Mouse (Mus musculus) embryo, embryonic 11 days (tissue): Measurements from ENCODE around the gene Tpcn1.

Experiments
- DNase-seq: peaks from one replicate; pipeline ENCODE4 v3.0.0-alpha.2; 2015

Gene Tpcn1

DNA sequence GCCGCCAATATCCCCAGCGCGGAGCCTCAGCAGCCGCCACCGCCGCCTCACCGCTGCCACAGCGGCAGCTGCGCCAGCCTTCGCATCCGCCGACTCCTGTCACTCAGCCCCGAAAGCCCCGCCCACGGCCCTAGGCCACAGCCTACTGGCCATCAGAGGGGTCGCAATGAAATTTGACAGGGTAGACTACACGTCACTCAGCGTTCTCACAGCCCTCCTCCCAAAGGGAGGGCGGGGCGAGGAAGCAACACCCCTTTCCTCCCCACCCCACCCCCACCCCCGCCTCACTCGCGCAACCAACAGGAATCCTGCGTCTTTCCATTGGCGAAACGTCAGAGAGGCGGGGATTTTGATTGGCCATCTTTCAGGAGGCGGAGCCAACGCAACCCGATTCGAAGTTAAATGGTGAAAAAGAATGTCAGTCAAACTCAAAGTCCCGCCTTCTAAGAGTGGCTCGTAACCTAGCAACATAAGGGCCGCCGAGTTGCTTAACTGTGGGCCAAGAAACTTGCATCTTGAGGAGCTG lies at the start of gene Tpcn1, which contains the start of gene Iqcd:
TSS of gene Tpcn1 (minus strand) at position 105 of the 526 bp plus-strand sequence.
TSS of gene Iqcd (plus strand) at position 448 of the 526 bp plus-strand sequence.
- DNase-seq = peak; percentile 100

DNA sequence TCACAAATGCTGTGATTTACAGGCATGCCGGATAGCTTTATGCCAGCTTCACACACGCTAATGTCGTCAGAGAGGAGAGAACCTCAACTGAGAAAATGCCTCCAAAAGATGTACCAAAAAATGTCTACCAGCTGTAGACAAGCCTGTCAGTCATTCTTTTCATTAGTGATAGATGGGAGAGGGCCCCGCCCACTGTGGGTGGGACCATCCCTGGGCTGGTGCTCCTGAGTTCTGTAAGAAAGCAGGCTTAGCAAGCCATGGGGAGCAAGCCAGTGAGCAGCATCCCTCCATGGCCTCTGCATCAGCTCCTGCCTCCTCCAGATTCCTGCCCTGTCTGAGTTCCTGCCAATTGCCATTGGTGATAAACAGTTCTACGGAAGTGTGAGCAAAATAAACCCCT lies 47.2 kb upstream of the Tpcn1 start:
- no peak for DNase-seq

- no peak for DNase-seq
These were observed 46.4 kb upstream of the Tpcn1 start for GRCm38 (mm10) chr5:120634860-120635259.

- DNase-seq = no peak
These were observed 45.7 kb upstream of the Tpcn1 start, which contains the start of gene Cfap73 for GRCm38 (mm10) chr5:120634131-120634530. Gene Cfap73 (minus strand): TSS chr5:120634235.

GRCm38 (mm10) chr5:120631892-120632291 lies 43.4 kb upstream of the Tpcn1 start:
- no peak for DNase-seq

- peak; percentile 51 for DNase-seq
These were observed 42.7 kb upstream of the Tpcn1 start for GRCm38 (mm10) chr5:120631128-120631527.

DNA sequence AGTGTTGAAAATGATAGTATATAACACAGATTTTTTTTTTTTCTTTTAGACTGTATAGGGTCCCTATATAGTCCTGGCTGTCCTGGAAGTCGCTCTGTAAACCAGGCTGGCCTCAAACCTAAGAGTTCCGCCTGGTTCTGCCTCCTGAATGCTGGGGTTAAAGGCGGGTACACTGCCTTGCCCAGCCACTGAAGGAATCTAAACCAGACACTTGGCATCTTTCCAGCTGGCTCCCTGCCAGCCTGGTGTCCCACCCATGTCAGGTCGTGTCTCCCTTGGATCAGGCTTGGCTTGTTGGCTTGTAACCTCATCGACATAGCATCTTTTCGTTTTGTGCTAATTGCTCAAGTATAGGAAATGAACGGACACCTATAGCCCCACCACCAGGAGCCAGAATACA lies 40.2 kb upstream of the Tpcn1 start:
- no peak for DNase-seq

DNA sequence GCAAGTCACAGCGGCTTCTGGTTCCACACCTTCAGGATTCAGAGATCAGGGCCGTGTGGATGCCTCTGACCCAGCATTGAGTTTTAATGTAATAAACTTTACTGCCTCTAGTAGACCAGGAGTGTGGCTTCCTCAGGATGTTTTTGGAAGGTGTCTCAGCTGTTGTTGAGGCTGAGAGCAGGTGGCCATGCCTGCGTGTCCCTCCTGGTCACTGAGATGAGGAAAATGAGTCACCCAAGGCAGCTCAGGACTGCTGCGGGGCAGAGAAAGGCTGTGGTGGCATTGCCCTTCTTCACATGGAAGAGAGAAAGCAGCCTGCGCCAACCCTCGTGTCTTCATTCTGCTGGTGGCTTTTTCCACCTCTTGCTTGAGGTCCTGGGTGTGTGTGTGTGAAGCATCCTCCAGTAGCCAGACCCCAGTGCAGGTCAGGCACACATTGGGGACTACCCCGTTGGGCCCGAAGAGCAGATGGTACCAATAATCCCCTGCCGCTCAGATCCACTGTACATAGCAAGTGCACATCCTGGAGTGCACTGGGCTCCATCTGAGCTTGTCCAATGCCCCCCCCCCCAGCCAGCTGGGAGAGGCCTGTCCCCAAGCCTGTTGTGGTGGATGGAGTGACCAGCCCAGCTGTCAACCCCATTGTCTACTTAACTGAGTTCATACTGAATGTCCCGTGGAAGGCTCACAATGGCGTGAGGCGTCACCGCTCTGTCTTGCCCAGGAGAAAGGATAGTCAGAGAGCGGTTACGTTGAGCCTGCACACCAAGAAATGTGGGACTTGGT lies 39.2 kb upstream of the Tpcn1 start:
- no peak for DNase-seq

DNA sequence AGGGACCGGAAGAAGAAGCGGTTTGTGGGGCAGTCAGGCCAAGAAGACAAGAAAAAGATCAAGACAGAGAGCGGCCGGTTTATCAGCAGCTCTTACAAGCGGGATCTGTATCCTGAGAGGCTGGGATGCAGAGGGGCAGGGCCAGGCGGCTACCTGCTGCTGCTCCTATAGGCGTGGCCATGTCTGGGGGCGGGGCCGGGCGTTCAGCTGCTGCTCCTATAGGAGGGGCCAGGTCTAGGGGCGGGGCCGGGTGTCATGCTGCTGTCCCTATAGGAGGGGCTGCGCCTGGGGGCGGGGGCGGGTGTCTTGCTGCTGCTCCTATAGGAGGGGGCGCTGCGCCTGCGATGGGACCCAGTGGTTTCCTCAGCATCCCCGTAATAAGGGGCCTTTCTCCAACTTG lies 37.9 kb upstream of the Tpcn1 start:
- peak; percentile 75 for DNase-seq

DNA sequence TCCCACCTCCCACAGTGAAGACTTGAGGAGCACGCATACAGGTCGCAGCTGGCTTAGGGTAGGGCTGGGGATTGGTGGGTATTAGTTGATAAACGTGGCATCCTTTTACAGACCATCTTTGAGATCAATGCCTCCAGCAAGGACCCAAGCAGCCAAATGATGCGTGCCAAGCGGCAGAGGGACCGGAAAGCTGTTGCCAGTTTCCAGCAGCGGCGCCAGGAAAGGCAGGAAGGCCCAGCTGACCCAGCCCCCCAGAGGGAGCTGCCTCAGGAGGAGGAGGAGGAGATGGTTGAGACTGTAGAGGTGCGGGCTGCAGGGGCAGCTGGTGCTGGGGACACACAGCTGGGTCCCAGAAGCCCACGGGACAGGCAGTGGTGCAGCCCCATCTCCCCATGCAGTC lies 36.0 kb upstream of the Tpcn1 start:
- DNase-seq = no peak

DNA sequence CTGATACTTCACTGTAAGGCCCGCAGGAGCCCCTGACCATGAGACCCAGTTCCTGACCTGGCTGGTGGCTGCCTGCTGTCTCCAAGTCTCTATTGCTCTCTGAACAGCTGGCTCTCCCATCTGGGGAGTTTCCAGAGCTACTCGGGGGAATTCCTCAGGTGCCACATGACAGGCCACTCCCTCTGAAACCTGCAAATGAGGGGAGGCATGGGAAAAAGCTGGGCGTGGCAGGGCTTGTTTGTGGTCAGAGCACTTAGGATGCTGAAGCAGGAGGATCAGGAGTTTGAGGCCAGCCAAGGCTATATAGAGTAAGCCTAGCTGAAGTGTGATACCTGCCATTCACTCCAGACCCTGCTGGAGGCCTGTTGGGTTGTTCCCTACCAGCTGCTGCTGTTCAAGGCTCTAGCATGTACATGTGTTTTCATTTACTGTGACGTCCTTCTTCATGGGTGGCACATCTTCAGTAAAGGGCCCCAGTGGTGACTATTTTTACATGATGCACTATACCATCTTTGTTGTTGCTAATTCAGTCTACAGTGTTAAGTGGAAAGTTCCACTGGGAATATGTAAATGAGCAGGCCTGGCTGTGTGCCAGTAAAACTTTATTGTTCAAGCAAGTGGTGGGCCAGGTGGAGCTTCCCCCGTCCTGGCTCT lies 33.9 kb upstream of the Tpcn1 start:
- DNase-seq = no peak

DNA sequence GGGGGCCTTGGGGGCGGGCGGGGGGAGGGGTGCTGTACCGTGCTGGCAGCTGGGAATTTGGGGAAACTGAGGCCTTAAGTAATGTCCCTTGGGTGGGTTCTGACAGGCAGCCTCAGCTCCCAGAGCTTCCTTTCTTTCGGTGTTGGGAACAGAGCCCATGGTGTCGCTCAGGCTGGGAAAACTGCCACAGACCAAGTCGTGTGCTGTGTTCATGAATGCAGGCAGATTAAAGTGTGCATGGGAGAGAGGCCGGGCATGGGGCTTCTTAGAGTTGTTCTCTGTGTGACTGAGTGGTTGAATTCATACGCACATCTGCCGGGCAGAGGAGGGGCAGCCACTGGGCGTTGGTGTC lies 33.3 kb upstream of the Tpcn1 start:
- DNase-seq = no peak

DNA sequence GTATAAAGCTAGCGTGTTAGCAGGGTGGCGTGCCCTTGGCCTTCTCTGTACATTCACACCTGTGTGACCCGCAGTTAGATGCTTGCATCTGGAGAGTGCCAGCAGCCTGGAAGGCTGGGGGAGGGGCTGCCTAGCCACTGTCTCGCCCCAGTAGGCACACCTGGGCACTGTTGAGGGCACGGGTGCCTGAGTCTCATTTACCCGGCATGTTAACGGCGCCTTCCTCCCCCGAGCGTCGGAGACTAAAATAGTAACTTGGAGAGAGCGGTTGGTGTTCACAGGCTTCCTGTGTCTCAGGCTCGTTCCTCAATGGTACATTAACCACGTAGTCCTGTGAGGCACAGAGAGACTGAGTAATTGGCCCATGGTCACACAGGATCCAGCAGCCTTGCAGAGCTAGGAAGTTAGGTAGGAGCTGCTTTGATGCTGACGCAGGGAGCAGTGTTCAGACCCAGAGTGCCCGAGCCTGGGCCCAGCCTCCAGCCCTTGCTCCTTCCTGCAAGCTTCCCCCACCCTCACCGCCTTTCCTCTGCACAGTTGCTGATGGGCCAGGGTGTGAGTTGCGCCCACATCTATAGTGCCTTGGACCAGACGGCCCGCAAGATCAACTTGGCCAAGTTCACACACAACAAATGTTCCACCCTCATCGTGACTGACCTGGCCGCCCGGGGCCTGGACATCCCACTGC lies 32.7 kb upstream of the Tpcn1 start:
- no peak for DNase-seq

GRCm38 (mm10) chr5:120620375-120621077 lies 32.1 kb upstream of the Tpcn1 start:
- DNase-seq = peak; percentile 79

DNA sequence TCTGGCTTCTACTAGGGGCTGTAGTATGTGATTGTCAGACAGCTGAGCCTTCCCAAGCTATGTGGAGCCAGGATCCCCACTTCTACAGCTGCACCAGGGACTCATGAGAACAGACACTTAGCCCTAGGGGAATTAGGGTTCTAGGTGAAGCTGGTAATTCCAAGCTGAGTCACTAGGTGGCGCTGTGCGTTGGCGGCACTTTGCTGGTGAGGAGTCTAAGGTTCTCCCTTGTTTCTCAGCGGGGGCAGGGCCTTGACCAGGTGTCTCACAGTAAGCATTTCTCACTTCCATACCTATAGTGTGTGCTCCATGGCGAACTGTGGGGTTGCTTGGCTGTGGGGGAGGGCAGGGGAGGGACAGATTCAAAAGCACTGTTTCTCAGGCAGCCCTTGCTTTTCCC lies 30.7 kb upstream of the Tpcn1 start:
- DNase-seq = peak; percentile 65

- no peak for DNase-seq
These were observed 30.3 kb upstream of the Tpcn1 start for GRCm38 (mm10) chr5:120618778-120619177.

- no peak for DNase-seq
These were observed 27.4 kb upstream of the Tpcn1 start for GRCm38 (mm10) chr5:120615903-120616302.

DNA sequence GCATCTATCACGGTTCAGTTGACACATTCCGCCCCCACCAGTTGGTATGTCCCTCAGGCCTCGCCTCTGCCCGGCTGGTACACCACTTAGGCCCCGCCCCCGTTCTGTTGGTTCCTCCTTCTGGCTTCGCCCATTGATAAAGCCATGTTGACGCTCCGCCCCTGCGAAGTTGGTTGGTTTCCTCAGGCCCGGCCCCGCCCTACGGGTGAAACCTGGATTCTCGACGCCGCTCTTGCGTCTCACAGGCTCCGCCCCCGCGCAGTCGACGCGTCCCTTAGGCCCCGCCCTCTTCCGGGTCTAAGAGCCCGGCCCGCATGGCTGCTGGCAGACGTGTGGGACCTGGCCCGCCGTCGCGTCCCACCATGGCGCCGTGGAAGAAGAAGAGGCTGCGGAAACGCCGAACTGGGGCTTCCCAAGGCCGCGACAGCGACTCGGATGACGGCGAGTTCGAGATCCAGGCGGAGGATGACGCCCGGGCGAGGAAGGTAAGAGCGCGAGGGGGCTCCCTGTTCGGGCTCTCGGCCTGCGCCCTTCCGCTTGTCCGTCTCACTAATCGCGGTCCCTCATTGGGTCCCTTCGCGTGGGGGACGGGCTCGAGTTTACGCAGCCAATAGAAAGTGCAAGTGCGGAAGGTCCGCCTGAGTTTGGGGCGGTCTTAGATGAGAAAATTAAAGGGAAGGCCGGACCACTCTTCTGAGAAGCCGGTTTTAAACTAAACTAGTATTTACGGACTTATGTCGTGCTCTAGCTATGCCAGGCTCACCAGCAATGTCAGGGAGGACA lies 24.5 kb upstream of the Tpcn1 start:
- peak; percentile 100 for DNase-seq

- DNase-seq = peak; percentile 98
These were observed 24.0 kb upstream of the Tpcn1 start, which contains the start of the genes Rita1 and Ddx54 for GRCm38 (mm10) chr5:120612442-120612821. Gene Rita1 (minus strand): TSS chr5:120612589. Gene Ddx54 (plus strand): TSS chr5:120612739.

DNA sequence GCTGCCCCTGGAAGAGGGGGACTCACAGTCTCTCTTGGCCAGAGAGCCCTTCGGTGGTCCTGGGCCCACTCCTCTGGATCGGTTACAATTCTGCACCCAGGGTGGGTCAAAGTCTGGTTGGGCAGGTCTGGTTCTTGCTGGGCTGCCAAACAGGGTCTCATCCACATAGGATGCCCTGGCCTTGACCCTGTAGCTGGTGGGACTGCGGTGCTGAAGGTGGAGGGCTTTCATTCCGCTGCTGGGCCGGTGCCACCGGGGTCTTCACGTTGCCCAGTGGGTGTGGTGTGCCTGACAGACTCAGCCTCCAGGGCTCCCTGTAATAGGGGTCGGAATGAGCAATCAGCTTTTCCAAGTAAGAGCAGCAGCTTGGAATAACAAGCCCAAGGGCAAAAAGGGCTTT lies 22.9 kb upstream of the Tpcn1 start:
- no peak for DNase-seq

DNA sequence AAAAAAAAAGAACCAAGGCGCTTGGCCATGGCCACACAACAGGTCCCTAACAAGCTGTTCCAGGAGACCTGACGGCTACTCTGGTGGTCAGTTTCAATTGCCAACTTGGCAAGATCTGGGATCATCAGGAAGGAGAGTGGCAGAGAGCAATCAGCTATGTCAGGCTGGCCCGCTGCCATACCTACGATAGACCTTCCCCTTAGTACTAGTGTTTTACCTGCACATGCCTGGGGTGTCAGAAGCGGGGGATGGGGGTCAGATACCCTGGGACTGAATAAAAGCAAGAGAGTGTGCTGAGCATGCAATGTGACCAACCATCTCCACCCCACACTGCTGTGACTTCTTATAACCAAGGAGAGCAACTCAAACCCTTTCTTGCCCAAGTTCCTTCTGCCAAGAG lies 22.4 kb upstream of the Tpcn1 start:
- no peak for DNase-seq

- no peak for DNase-seq
These were observed 20.8 kb upstream of the Tpcn1 start for GRCm38 (mm10) chr5:120609246-120609775.
